Mouse (Mus musculus) forebrain, embryonic 14.5 days (tissue): ENCODE measurements around the gene Gm35315. TPM values are rescaled to one million over a fixed set of nuclear protein-coding genes. Genes with fewer than 3 reads are reported as not detected.

ENCODE experiments used
- ATAC-seq: fragments of 200-750 bp; cut with Nextera tagmentation; 2 replicates; pipeline ENCODE4 v1.8.0; 2017; ENCODE audit warnings: mild to moderate bottlenecking, moderate library complexity
- DNase-seq: peaks from one replicate; pipeline ENCODE4 v3.0.0-alpha.2; 2015; ENCODE audit warnings: low spot score
- H3K27ac ChIP-seq: fragments of 300-500 bp; sonication (generic); 2 replicates; pipeline ENCODE4 v1.5.1; 2014; ENCODE audit warnings: low read depth, mild to moderate bottlenecking, control low read depth, low read length, moderate library complexity
- H3K27me3 ChIP-seq: fragments of 300-500 bp; sonication (generic); replicated peaks from 2 replicates; pipeline ENCODE4 v1.6.1; 2014; ENCODE audit warnings: low read length, control low read depth, mixed read lengths; ENCODE audit not compliant: control insufficient read depth, insufficient read depth
- H3K36me3 ChIP-seq: fragments of 300-500 bp; sonication (generic); 2 replicates; pipeline ENCODE4 v1.6.1; 2014; ENCODE audit warnings: low read length, control low read depth; ENCODE audit not compliant: control insufficient read depth, insufficient read depth
- H3K4me1 ChIP-seq: fragments of 300-500 bp; sonication (generic); 2 replicates; pipeline ENCODE4 v1.6.1; 2014; ENCODE audit warnings: antibody characterized with exemption, low read length, control low read depth; ENCODE audit not compliant: control insufficient read depth, insufficient read depth
- H3K4me2 ChIP-seq: fragments of 300-500 bp; sonication (generic); 2 replicates; pipeline ENCODE4 v1.6.1; 2014; ENCODE audit warnings: mild to moderate bottlenecking, control low read depth, low read length
- H3K4me3 ChIP-seq: fragments of 300-500 bp; sonication (generic); 2 replicates; pipeline ENCODE4 v1.5.1; 2014; ENCODE audit warnings: low read depth, low read length, control low read depth
- H3K9ac ChIP-seq: fragments of 300-500 bp; sonication (generic); 2 replicates; pipeline ENCODE4 v1.6.1; 2014; ENCODE audit warnings: mild to moderate bottlenecking, low read length, control low read depth, moderate library complexity
- H3K9me3 ChIP-seq: fragments of 300-500 bp; sonication (generic); replicated peaks from 2 replicates; pipeline ENCODE4 v1.6.1; 2016; ENCODE audit warnings: low read length, control low read depth, mixed read lengths; ENCODE audit not compliant: control insufficient read depth
- WGBS: fragments of 180-500 bp; shearing (Covaris S2); extraction: QIAGEN DNeasy Blood & Tissue Kit; methylation state at CpG from one replicate; pipeline ENCODE4 v1.1.7; 2014; 5-methylcytosine and 5-hydroxymethylcytosine counted together
- polyA plus RNA-seq: library from polyadenylated mRNA; unstranded; fragments of >200 nt; fragmentation: Nextera tagmentation; extraction: Ambion mirVana; gene quantifications from 2 replicates; pipeline ENCODE4 v1.2.1, GENCODE M21; 2014

Gene Gm35315
- polyA plus RNA-seq, 1 experiment from 2014 or later, result 0.57 TPM

DNA sequence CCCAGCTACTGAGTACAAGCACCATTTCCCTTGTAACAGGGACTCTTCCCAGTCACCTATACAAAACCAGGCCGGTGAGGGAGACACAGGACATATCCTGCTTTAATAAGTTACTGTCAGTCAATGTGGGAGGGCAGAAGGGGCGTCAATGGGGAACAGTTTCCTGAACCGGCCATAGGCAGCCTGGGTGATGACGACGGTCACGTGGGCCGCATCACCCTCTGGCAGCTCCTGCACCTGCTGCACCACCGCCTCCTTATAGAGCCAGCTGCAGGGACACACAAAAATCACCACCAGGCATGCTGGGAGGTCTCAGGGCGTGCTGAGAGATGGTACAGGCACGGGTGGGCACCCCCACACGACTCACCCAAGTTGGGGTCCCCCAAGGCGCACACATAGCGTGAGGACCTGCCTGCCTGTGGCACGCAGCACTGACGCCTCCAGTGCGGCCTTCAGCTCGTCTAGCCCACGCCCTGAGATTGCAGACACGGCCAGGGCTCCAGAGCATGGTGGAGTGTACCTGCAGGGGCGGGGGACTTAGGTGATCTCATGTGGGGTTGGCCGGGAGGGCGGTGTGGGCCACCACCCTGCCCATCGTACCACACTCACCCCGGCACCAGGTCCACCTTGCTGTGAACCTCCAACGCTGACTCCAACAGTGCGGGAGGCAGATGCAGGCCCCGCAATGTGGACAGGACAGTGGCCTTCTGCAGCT is 9.8 kb upstream of the Gm35315 start:
- no peak overlapping the region for H3K27ac ChIP-seq
- ATAC-seq (no peak), DNase-seq (no peak)
- no peaks in the 10 kb centered on the region for H3K27me3 ChIP-seq
- WGBS, result 96% methylated on average over 27 of the region's 27 CpGs
- H3K9ac ChIP-seq, result no peak overlapping the region
- H3K4me2 ChIP-seq, result no peak overlapping the region
- H3K36me3 ChIP-seq, result peaks cover 41% of the 10 kb centered on the region
- no peaks in the 10 kb centered on the region for H3K9me3 ChIP-seq
- H3K4me1 ChIP-seq, result peaks cover 15% of the 10 kb centered on the region
- H3K4me3 ChIP-seq, result no peak overlapping the region

- Histone ChIP-seq H3K27ac (no peak overlapping the region), H3K9ac (no peak overlapping the region), H3K4me3 (no peak overlapping the region), H3K4me2 (no peak overlapping the region), H3K27me3 (no peaks in the 10 kb centered on the region), H3K4me1 (peaks cover 15% of the 10 kb centered on the region), H3K36me3 (peaks cover 41% of the 10 kb centered on the region), H3K9me3 (no peaks in the 10 kb centered on the region)
- ATAC-seq (no peak), DNase-seq (no peak)
- 95% methylated on average over 19 of the region's 19 CpGs for WGBS
Observed at GRCm38 (mm10) chr5:110102853-110103625, 8.8 kb upstream of the Gm35315 start.

DNA sequence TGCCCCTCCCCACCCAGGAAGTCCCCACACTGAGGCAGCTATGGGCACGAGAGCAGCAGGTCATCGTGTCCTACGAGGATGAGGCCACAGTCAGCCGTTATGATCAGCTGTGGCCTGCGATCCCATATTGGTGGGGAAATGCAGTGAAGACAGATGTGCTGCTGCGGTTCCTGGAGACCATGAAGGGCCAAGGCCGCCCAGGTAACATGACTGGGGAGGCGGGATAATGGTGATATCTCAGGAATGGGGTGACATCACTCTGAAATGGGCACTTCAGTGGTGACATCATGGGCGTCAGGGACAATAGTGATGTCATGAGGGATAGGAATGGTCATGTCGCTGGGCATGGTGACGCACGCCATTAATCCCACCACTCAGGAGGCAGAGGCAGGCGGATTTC is 8.2 kb upstream of the Gm35315 start:
- no peak overlapping the region for H3K27ac ChIP-seq
- no peaks in the 10 kb centered on the region for H3K27me3 ChIP-seq
- 89% methylated on average over 13 of the region's 13 CpGs for WGBS
- DNase-seq (no peak), ATAC-seq (no peak)
- no peak overlapping the region for H3K9ac ChIP-seq
- H3K36me3 ChIP-seq, result peaks cover 41% of the 10 kb centered on the region
- no peak overlapping the region for H3K4me3 ChIP-seq
- H3K4me2 ChIP-seq, result no peak overlapping the region
- no peaks in the 10 kb centered on the region for H3K9me3 ChIP-seq
- peaks cover 15% of the 10 kb centered on the region for H3K4me1 ChIP-seq

- 23% methylated on average over 34 of the region's 34 CpGs for WGBS
- no peaks in the 10 kb centered on the region for H3K27me3 ChIP-seq
- H3K9ac ChIP-seq, result peak overlapping the region; percentile 53; the same call in 1 of the 2 replicates
- DNase-seq (peak; percentile 63), ATAC-seq (peak; percentile 43)
- peak overlapping the region; percentile 24 for H3K4me3 ChIP-seq
- no peaks in the 10 kb centered on the region for H3K9me3 ChIP-seq
- peaks cover 41% of the 10 kb centered on the region for H3K36me3 ChIP-seq
- H3K27ac ChIP-seq, result no peak overlapping the region
- peak overlapping the region; percentile 64 for H3K4me2 ChIP-seq
- H3K4me1 ChIP-seq, result peaks cover 12% of the 10 kb centered on the region
Observed at GRCm38 (mm10) chr5:110101716-110102347, 7.6 kb upstream of the Gm35315 start.

DNA sequence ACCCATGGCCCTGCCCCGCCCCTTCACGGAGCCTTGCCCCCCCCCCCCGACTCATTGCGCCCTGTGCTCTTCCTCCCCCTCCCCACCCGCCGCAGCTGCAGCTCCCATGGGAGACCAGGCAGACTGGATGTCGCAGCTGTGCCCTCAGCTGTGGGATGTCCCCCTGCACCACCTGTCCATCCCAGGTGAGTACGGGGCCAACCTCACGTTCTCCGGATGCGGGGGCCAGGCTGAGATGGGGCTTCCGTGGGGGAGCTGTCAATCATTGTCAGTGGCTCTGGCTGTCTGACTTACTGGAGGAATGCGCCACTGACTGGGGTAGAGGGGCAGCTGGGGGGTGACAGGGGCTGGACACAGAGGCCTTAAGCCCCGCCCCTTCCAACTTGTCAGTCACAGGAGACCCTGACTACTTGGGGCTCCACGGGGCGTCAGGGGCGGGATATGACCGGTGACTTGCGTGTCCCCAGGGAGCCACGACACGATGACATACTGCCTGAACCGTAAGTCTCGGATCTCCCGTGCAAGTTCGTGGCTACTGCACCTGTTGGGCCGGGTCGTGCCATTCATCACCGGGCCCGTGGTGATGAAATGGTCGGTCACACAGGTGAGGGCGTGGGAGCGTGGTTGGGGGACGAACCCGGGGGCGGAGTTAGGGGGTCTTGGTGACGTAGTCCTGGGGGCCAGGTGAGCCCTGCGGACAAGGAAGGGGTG is 6.9 kb upstream of the Gm35315 start:
- 2% methylated on average over 34 of the region's 37 CpGs for WGBS
- Histone ChIP-seq H3K36me3 (peaks cover 35% of the 10 kb centered on the region), H3K27me3 (no peaks in the 10 kb centered on the region), H3K4me3 (peak overlapping the region; percentile 24), H3K27ac (no peak overlapping the region), H3K9me3 (no peaks in the 10 kb centered on the region), H3K9ac (peak overlapping the region; percentile 53; the same call in 1 of the 2 replicates), H3K4me1 (peaks cover 10% of the 10 kb centered on the region), H3K4me2 (peak overlapping the region; percentile 64)
- ATAC-seq (peak; percentile 23), DNase-seq (peak; percentile 44)

DNA sequence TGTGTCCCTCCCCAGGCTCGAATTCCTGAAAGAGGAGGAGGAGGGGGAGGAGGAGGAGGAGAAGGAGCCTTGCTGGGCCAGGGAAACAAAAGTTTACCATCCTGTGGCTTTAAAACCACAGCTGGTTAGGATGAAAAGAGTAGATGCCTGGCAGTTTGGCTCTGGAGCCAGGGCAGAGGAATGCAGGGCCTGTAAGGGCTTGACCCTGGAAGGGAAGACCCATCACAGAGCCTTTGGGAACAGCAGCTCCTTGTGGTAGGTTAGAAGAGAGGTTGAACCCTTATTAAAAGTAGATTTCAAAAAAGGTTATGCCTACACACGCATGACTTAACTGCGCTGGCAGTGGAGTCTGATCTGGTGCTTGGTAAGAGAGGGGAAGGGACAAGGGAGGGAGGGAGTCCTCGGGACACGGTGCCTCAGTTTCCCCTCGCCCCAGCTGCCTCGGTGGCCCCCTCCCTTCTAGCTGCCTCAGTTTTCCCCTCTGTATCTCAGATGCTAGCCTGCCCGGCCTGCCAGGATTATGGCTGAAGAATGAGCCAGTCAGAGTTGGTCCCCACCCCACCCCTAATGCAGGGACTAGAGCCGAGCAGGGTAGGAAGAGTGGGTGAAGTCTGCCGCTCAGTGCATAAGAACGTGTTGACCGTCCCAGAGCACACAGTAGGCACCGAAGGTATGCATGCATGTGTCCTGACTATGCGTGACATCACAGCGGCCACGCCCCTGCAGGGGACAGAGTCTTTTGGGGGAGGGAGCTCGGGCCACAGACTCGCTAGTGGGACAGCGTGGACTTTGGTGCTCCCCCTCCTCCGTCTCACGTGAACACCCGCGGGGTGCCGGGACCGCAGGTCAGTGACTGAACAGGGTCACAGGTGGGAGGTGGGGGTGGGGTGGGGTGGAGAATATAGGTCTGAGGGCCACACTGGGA is 5.7 kb upstream of the Gm35315 start, which contains the start of gene Plcxd1:
TSS of gene Plcxd1 (plus strand) at position 314 of the 925 bp plus-strand sequence.
- ATAC-seq, result no peak
- no peak within 1 kb of the TSS for H3K27ac ChIP-seq
- no peak for DNase-seq

GRCm38 (mm10) chr5:110098991-110099477 is 4.8 kb upstream of the Gm35315 start:
- 29% methylated on average over 1 of the region's 1 CpGs for WGBS
- no peaks in the 10 kb centered on the region for H3K9me3 ChIP-seq
- DNase-seq (no peak), ATAC-seq (no peak)
- H3K27ac ChIP-seq, result no peak overlapping the region
- H3K4me1 ChIP-seq, result peaks cover 15% of the 10 kb centered on the region
- H3K9ac ChIP-seq, result no peak overlapping the region
- H3K4me2 ChIP-seq, result no peak overlapping the region
- H3K4me3 ChIP-seq, result no peak overlapping the region
- H3K27me3 ChIP-seq, result no peaks in the 10 kb centered on the region
- H3K36me3 ChIP-seq, result peaks cover 16% of the 10 kb centered on the region

More for the DNA sequence above, 5.7 kb upstream of the Gm35315 start, which contains the start of gene Plcxd1:
- H3K4me3 ChIP-seq, result peak within 1 kb of the TSS; percentile 24
- no peaks in the 10 kb centered on the region for H3K27me3 ChIP-seq
- peak within 1 kb of the TSS; percentile 64 for H3K4me2 ChIP-seq
- peaks cover 11% of the 10 kb centered on the region for H3K4me1 ChIP-seq
- H3K9me3 ChIP-seq, result no peaks in the 10 kb centered on the region
- WGBS, result 5% methylated on average over 25 of the region's 25 CpGs
- H3K36me3 ChIP-seq, result peaks cover 24% of the 10 kb centered on the region
- no peak within 1 kb of the TSS for H3K9ac ChIP-seq
